Mouse (Mus musculus) ES-Bruce4 (cell line): Measurements from ENCODE around the gene Gm11634.

Experiments
- CTCF ChIP-seq: IDR thresholded peaks from one replicate; pipeline ENCODE4 v1.8.1; 2011; ENCODE audit warnings: low read depth, low read length
- POLR2A ChIP-seq: IDR thresholded peaks from one replicate; pipeline ENCODE4 v1.8.1; 2011; ENCODE audit warnings: low read length; ENCODE audit not compliant: insufficient read depth

- no peak for TF ChIP-seq POLR2A
- no peak for TF ChIP-seq CTCF
Observed at GRCm38 (mm10) chr11:101553354-101553930, 45.6 kb downstream of the Gm11634 start.
